8 mouse cellular contexts compared by ENCODE assay signal in the genomic region with DNA sequence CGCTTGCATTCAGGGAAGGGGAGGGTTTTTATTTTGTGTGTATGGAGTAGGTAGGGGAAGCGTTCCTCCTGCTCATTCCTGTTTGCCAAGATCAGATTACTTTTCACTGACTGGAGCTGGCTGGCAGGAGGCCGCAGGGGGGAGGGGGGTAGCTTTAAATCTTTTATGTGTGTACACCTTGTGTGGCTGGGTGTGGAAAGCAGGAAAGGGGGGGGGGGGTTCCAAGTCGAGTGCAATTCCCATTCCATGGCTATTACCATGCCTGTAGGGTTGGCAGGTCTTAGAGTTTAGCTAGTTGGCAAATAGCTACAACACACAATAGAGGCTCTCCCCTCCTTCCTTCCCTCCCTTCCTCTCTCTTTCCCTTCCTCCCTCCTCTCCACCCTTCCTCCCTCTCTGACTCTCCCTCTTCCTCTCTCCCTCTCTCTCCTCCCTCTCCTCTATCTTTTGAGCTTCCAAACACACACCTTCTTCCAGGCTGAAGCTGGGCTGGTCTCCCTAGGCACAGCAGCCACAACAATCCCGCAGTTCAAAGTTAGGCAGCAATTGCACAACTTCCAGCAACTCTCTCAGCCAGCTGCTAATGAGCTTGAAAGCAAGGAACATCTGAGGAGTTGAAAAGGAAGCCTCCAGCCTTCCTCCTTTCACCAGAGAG. TPM values are rescaled to one million over a fixed set of nuclear protein-coding genes. Genes with fewer than 3 reads are reported as not detected.
DNase-seq lines count a peak whose midpoint lies in the region; ATAC-seq and TF ChIP-seq lines count a peak whose summit lies in the region.

Rassf9 (plus strand) TSS at position 416 of the 655 bp plus-strand sequence.

- WGBS in heart, adult 2 months = 8% methylated on average over 5 of the region's 5 CpGs
- 9% methylated on average over 5 of the region's 5 CpGs for WGBS in intestine, postnatal 0 days
- WGBS in lung, embryonic 14.5 days = 15% methylated on average over 5 of the region's 5 CpGs

- no peaks in the 10 kb centered on the region for H3K79me2 ChIP-seq in heart, adult 2 months (replicated peaks; ENCODE audit: control insufficient read depth, insufficient read depth, low read length)

- no peak for TF ChIP-seq EP300 in heart, adult 2 months (IDR thresholded peaks at IDR 0.05; ENCODE audit: insufficient read depth, low read depth, low read length)

- no peak for TF ChIP-seq CTCF in gastrocnemius, adult 2 months (IDR thresholded peaks at IDR 0.05)
- TF ChIP-seq CTCF in heart, adult 2 months (IDR thresholded peaks at IDR 0.05) = no peak
- TF ChIP-seq CTCF in intestine, postnatal 0 days (IDR thresholded peaks at IDR 0.05; ENCODE audit: low read depth) = no peak
- no peak for TF ChIP-seq CTCF in lung, embryonic 14.5 days (IDR thresholded peaks at IDR 0.05; ENCODE audit: low read depth)

- peak; percentile 67 for ATAC-seq in intestine, postnatal 0 days
- peak; percentile 91 for ATAC-seq in lung, embryonic 14.5 days (ENCODE audit: insufficient read depth)

- H3K36me3 ChIP-seq in heart, adult 2 months (ENCODE audit: control insufficient read depth, insufficient read depth, low read length) = peaks cover 6% of the 10 kb centered on the region; the same call in 1 of the 2 replicates
- H3K36me3 ChIP-seq in intestine, postnatal 0 days (ENCODE audit: control insufficient read depth, insufficient read depth) = no peaks in the 10 kb centered on the region
- H3K36me3 ChIP-seq in lung, embryonic 14.5 days (ENCODE audit: insufficient read depth) = no peaks in the 10 kb centered on the region

- H3K4me1 ChIP-seq in heart, adult 2 months (ENCODE audit: control insufficient read depth, insufficient read depth, low read length) = peaks cover 4% of the 10 kb centered on the region
- 0 out of 2 replicates have a peak, but pooled peaks cover 2% of the 10 kb centered on the region for H3K4me1 ChIP-seq in intestine, postnatal 0 days (replicated peaks; ENCODE audit: control insufficient read depth, insufficient read depth, low read length)
- no peaks in the 10 kb centered on the region for H3K4me1 ChIP-seq in lung, embryonic 14.5 days (ENCODE audit: insufficient read depth)

- H3K27me3 ChIP-seq in heart, adult 2 months (ENCODE audit: control insufficient read depth, insufficient read depth, low read length) = no peaks in the 10 kb centered on the region
- H3K27me3 ChIP-seq in intestine, postnatal 0 days (replicated peaks; ENCODE audit: control insufficient read depth, insufficient read depth, low read length) = no peaks in the 10 kb centered on the region
- no peaks in the 10 kb centered on the region for H3K27me3 ChIP-seq in lung, embryonic 14.5 days (ENCODE audit: insufficient read depth, low read length)

- DNase-seq in gastrocnemius, adult 2 months = peak; percentile 35
- DNase-seq in gastrocnemius, postnatal 25 days = no peak
- peak; percentile 49 for DNase-seq in heart, adult 2 months
- peak; percentile 45 for DNase-seq in lung, embryonic 14.5 days
- DNase-seq in ovary, postnatal 10 days (ENCODE audit: low spot score) = peak; percentile 17
- DNase-seq in left cerebral cortex, postnatal 14 days (ENCODE audit: low spot score in 2 of 2) = no peak
- DNase-seq in layer of hippocampus, adult 18-20 months (ENCODE audit: low spot score in 2 of 2) = no peak

- intact Hi-C loops in gastrocnemius, adult 2 months (cut with DNase I) = no loop called here
- intact Hi-C loops in heart, adult 2 months (cut with DNase I) = loop anchor here (2.0 kb wide), 1 partner anchor 201 kb away; no protein-coding TSS in a partner anchor
- intact Hi-C loops in left cerebral cortex, postnatal 14 days (cut with DNase I) = no loop called here

- H3K4me2 ChIP-seq in intestine, postnatal 0 days (replicated peaks; ENCODE audit: low read depth) = peak within 1 kb of the TSS; percentile 35
- H3K4me2 ChIP-seq in lung, embryonic 14.5 days = peak within 1 kb of the TSS; percentile 47

- peak; percentile 58 for TF ChIP-seq POLR2A in heart, adult 2 months (IDR thresholded peaks at IDR 0.05; ENCODE audit: insufficient read depth, low read depth, low read length)

- peak within 1 kb of the TSS; percentile 84 for H3K27ac ChIP-seq in gastrocnemius, adult 2 months
- H3K27ac ChIP-seq in heart, adult 2 months = peak within 1 kb of the TSS; percentile 88
- no peak within 1 kb of the TSS for H3K27ac ChIP-seq in intestine, postnatal 0 days (ENCODE audit: low read depth, low read length)
- H3K27ac ChIP-seq in lung, embryonic 14.5 days (ENCODE audit: low read depth) = peak within 1 kb of the TSS; percentile 86

- peak within 1 kb of the TSS; percentile 68 for H3K4me3 ChIP-seq in gastrocnemius, adult 2 months
- peak within 1 kb of the TSS; percentile 51 for H3K4me3 ChIP-seq in heart, adult 2 months
- peak within 1 kb of the TSS; percentile 16; the same call in 1 of the 2 replicates for H3K4me3 ChIP-seq in intestine, postnatal 0 days (ENCODE audit: low read depth, low read length)
- peak within 1 kb of the TSS; percentile 29 for H3K4me3 ChIP-seq in lung, embryonic 14.5 days (ENCODE audit: low read depth, low read length)

- H3K9me3 ChIP-seq in intestine, postnatal 0 days (ENCODE audit: control insufficient read depth) = no peaks in the 10 kb centered on the region
- H3K9me3 ChIP-seq in lung, embryonic 14.5 days (ENCODE audit: low read depth, low read length) = no peaks in the 10 kb centered on the region

- H3K9ac ChIP-seq in heart, adult 2 months (ENCODE audit: low read depth, low read length) = peak within 1 kb of the TSS; percentile 62
- H3K9ac ChIP-seq in intestine, postnatal 0 days (ENCODE audit: low read depth, low read length) = no peak within 1 kb of the TSS
- H3K9ac ChIP-seq in lung, embryonic 14.5 days = peak within 1 kb of the TSS; percentile 39

RNA-seq across cellular contexts. Expression of gene Rassf9, which starts in this region (rescaled TPM):
- total RNA-seq in gastrocnemius, adult 2 months (2021) = 1 to 10 TPM; 2.3 to 4.0 TPM
- 1 to 10 TPM; 1.5 to 2.8 TPM for total RNA-seq in gastrocnemius, postnatal 25 days (2021)
- 10 to 100 TPM in 1 of 2 experiments, 1 to 10 TPM in 1; 6.8 to 13.6 TPM for total RNA-seq in heart, adult 2 months (2021)
- 2.0 and 5.4 TPM in 2 replicates for polyA plus RNA-seq in heart, adult 2 months (2012; rRNA removed)
- 1.4 and 1.5 TPM in 2 replicates for polyA plus RNA-seq in intestine, postnatal 0 days (2015; fragmentation: Nextera tagmentation; extraction: Ambion mirVana)
- polyA plus RNA-seq in lung, embryonic 14.5 days (2014; fragmentation: Nextera tagmentation; extraction: Ambion mirVana) = 6.4 and 7.2 TPM in 2 replicates
- total RNA-seq in left cerebral cortex, postnatal 14 days (2021) = 1 to 10 TPM; 3.1 to 4.3 TPM
- 1 to 10 TPM in 1 of 2 experiments, under 1 TPM in 1; 0.86 to 1.7 TPM for total RNA-seq in layer of hippocampus, adult 18-20 months (2021)

Comparison
In these comparisons a context has a peak if more than half of its experiments do, and no peak if none do; other contexts are left out.
1. DNase-seq: peak in gastrocnemius, adult 2 months (single experiment), heart, adult 2 months (2 of 2), lung, embryonic 14.5 days (single experiment) and ovary, postnatal 10 days (single experiment); none in gastrocnemius, postnatal 25 days (single experiment), left cerebral cortex, postnatal 14 days (0 of 2) and layer of hippocampus, adult 18-20 months (0 of 2).
2. H3K4me3 ChIP-seq: peak in every context shown above with its lines; median percentile 68 in gastrocnemius, adult 2 months; 51 in heart, adult 2 months; 29 in lung, embryonic 14.5 days; 16 in intestine, postnatal 0 days.